Mouse (Mus musculus) fat pad, adult 2 months (tissue): ENCODE data around the gene Pacrg.
A peak's percentile ranks its signal among the peaks of the same experiment; 100 is the strongest.

Experiments
- DNase-seq: peaks from one replicate; pipeline ENCODE4 v3.0.0-alpha.2; 2011; ENCODE audit warnings: low read depth, low spot score; ENCODE audit errors: extremely low read depth

Pacrg gene

GRCm38 (mm10) chr17:10744709-10745461 lies 95.2 kb downstream of the Pacrg start:
- DNase-seq, result no peak

DNA sequence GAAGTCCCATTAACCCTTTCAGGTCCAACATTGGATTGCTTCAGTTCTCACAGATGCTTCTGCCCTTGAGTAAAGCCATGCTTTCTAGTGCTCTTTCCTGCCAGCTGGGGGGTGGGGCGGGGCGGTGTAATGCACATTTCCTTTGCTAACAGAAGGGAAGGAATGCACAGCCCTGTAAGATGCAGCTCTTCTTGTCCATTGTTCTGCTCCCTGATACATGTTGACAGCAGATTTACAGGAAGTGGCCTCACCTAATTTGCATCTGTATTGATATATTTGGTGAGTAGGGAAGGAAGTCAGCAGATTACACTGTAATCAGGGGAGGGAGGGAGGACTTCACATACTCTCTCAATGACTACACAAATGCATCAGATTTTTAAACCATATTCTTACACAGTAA lies 100.0 kb downstream of the Pacrg start:
- DNase-seq, result no peak

DNA sequence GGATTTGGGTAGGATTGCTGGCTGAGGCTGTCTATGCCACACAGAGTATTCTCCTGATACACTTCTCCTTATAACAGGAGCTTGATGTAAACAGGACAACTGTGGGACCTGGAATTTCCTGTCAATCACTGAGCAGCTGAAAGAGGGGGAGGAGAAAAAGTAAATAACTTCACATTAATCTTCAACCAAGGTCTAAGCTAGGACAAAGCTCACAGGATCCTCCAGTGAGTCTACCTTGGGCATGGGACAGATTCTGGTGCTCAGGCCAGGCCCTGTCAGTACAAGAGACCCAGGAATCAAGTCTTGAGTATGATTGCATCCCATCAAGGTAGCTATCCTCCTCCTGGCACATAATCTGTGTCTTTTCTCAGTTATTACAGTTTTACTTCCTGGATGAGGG lies 102.1 kb downstream of the Pacrg start:
- DNase-seq, result no peak

DNA sequence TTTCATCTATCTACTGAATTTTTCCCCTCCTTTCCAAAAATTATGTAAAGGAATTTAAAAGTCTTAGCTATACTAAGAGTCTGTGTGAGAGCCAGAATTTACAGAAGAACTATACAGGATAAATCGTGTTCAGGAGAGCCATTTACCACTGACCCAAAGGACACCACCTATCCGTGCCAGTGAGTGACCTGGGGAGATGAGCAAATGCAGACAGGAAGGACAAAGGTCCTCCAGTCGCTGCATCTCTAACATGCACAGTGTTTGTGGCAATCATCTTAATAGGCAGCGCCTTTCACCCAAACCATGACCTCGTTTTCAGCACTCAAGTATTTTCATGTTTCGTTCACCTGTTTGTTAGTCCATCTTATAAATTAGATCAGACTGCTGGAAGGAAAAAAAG lies 105.4 kb downstream of the Pacrg start:
- DNase-seq, result no peak

DNA sequence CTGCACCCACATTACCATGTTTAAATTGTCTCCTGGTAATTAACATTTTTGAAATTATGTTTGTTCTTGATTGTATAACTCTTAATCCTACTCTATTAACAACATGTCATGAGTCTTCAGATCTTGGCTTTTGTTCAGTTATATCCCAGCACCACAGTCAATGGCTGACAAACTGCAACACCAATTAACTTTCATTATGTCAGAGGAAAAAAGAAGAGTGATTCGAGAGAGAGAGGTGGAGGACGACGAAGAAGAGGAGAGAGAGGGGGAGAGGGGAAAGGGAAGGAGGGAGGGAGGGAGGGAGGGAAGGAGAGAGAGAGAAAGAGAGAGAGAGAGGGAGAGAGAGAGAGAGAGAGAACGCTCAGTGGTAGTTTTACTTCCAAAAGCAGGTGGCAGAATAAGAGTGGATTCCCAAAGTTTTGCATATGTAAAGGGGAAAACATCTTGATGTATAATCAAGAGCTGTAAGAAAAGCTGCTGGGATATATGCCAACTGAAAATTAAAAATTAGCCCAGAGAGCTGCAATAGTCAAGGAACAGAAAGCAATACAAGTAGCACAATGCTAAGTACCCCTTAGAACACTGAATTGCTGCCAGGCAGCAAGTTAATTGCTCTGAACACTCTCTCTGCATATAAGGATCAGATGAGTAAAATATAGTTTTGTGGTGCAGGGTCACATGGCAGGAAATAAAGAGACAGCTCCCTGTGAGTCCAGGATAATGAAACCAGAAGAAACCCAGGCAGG lies 107.6 kb downstream of the Pacrg start:
- DNase-seq, result no peak

DNA sequence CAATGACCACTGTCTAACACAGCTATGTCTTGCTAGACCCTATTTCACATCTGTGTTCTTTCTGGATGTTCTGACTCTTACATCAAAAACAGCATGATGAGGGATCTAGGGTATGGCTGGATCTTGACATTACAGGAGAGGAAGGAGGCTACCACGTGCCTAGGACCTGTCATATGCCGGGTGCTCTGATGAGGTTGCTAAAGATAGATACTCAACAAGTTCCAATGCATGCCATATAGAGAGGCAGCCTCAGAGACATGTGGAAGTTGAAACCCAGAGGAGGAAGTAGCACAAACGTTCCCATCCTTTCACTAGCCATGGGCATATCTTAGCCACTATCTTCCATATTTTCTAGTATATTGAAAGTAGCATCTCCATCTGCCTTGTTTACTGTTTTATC lies 115.3 kb downstream of the Pacrg start:
- DNase-seq, result no peak

DNA sequence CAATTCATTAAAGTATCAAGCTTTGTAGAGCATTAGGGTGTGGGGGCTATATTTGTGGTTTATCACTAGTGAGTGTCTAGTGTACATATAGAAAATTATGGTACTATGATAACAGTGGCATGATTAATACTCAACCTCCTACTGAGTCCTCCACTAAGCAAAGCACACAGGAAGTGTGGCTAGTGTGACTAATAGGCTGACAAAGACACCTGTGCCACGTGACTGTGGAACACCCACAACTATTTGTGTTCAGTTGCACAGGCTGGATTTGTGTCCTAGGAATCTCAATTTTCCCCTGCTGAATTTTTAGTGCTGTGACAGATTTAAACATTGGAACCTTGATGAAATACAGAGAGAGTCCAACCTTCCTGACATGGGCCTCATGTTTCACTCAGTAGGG lies 118.5 kb downstream of the Pacrg start:
- DNase-seq, result no peak

DNA sequence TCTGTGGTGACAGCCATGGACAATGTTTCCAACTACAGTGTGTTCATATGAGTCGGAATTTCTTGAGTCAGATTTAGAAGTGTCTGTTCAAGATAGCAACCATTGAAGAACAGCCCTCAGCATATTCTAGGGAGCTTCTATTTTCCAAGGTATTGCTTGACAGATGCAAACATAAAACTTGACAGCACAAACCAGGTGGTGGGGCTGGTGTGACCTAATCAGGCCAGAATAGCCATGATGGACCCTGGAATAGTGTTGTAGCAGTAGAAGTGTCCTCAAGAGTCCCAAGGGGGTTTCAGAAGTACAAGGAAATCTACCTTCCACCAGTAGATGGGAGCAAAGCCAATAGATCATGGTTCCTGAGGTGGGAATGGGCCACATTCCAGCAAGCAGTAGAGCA lies 123.0 kb downstream of the Pacrg start:
- no peak for DNase-seq

GRCm38 (mm10) chr17:10702781-10703180 lies 137.3 kb downstream of the Pacrg start:
- no peak for DNase-seq

GRCm38 (mm10) chr17:10698041-10698440 lies 142.1 kb downstream of the Pacrg start:
- DNase-seq, result no peak

GRCm38 (mm10) chr17:10695421-10695820 lies 144.7 kb downstream of the Pacrg start:
- no peak for DNase-seq

- no peak for DNase-seq
These were observed 163.0 kb downstream of the Pacrg start for GRCm38 (mm10) chr17:10677098-10677497.

- no peak for DNase-seq
These were observed 164.6 kb downstream of the Pacrg start for GRCm38 (mm10) chr17:10675536-10675935.

GRCm38 (mm10) chr17:10675048-10675447 lies 165.1 kb downstream of the Pacrg start:
- no peak for DNase-seq

DNA sequence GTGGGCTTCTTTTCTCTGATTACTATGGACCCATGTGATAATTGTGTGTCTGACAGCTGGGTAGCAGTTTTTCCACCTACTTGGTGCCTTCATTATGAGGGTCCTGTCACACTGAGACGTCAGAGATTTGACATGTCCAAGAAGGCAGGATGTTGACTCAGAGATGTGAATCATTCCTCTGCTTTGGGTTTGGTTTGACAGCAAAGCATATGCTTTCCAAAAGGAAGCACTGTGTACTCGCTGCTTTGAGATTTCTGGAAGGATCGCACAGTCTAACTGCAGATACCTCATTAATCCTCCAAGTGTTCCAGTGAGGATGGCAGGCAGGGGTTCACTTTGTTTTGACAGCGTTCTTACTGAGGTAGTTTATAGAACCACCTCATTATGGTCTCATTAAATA lies 178.8 kb downstream of the Pacrg start:
- no peak for DNase-seq

- DNase-seq, result peak; percentile 26
These were observed 196.5 kb downstream of the Pacrg start for GRCm38 (mm10) chr17:10643604-10644003.

DNA sequence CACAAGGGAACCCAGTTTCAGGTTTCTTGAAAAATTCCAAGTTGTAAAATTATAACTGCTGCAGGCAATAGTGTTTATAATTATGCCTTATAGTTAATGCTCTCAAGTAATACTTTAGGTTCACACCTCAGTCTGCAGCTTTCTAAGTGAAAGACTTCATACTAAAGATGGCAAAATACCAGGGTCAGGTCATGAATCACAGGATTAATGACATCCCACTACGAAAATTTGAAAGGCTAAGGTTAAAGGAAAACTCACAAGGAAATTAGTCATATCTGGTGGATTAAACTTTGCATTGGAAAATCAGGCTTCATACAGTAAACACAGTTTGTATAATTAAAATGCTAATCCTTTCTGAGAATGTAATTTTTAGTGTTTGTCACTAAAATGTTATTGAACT lies 200.3 kb downstream of the Pacrg start:
- no peak for DNase-seq

GRCm38 (mm10) chr17:10635955-10636470 lies 204.1 kb downstream of the Pacrg start:
- DNase-seq, result no peak

GRCm38 (mm10) chr17:10635470-10635869 lies 204.6 kb downstream of the Pacrg start:
- DNase-seq, result no peak

GRCm38 (mm10) chr17:10635046-10635445 lies 205.1 kb downstream of the Pacrg start:
- no peak for DNase-seq

DNA sequence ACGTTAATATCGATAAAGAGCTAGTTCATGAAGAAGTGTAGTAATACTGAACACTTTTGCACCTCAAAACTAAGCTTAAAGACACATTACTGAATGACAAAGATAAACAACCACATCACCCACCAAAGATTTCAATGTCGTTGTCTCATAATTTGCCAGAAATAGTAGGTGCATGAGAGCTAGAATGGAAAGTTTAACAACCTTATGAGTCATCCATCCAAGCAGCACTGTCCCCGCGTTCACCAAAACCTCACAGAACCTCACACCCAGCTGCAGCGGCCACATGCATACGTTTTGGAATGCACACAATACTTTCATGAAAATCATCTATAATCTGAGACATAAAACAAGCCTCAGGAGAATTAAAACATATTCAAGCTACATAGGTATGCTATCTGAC lies 206.3 kb downstream of the Pacrg start:
- DNase-seq, result no peak

GRCm38 (mm10) chr17:10628240-10628639 lies 211.9 kb downstream of the Pacrg start:
- no peak for DNase-seq
